Mouse (Mus musculus) thymus, adult 2 months (tissue): Measurements from ENCODE around the gene Kxd1.

ENCODE experiments used
- CTCF ChIP-seq: fragments of 200-500 bp; IDR thresholded peaks from 2 replicates; pipeline ENCODE4 v1.5.1; 2012; ENCODE audit warnings: mild to moderate bottlenecking, control low read depth, low read length, moderate library complexity, borderline replicate concordance; ENCODE audit not compliant: control insufficient read depth, poor library complexity, insufficient read depth; ENCODE audit errors: extremely low read depth
- POLR2A ChIP-seq: fragments of 200-500 bp; IDR thresholded peaks from 2 replicates; pipeline ENCODE4 v1.6.1; 2012; ENCODE audit warnings: mild to moderate bottlenecking, low read length, control low read depth, moderate library complexity; ENCODE audit not compliant: control insufficient read depth, poor library complexity, insufficient read depth; ENCODE audit errors: extremely low read depth

GRCm38 (mm10) chr8:70513441-70513840 lies 14.3 kb downstream of the Kxd1 start:
- TF ChIP-seq CTCF (no peak), POLR2A (no peak)
